Mouse (Mus musculus): ENCODE measurements around the gene Trpm3. TPM values are rescaled to one million over a fixed set of nuclear protein-coding genes. Genes with fewer than 3 reads are reported as not detected.

Gene Trpm3
- polyA plus RNA-seq, 1 experiment = 0.12 TPM

- no peak for TF ChIP-seq CTCF (IDR thresholded peaks at IDR 0.05; ENCODE audit: insufficient read depth, low read length)
- TF ChIP-seq POLR2A (IDR thresholded peaks at IDR 0.05; ENCODE audit: borderline replicate concordance, extremely low read depth, low read depth, low read length) = no peak
- no peak for DNase-seq
- 56% methylated on average over 2 of the region's 2 CpGs for WGBS
Measured at GRCm38 (mm10) chr19:22300906-22301305, 162.1 kb downstream of the Trpm3 start.

GRCm38 (mm10) chr19:22303021-22303951, 164.4 kb downstream of the Trpm3 start:
- Histone ChIP-seq H3K4me1 (ENCODE audit: control insufficient read depth, insufficient read depth, low read length) (no peaks in the 10 kb centered on the region), H3K4me3 (replicated peaks; ENCODE audit: extremely low read depth, low read depth, low read length) (no peak overlapping the region)
- no peak for DNase-seq
- TF ChIP-seq POLR2A (IDR thresholded peaks at IDR 0.05; ENCODE audit: borderline replicate concordance, extremely low read depth, low read depth, low read length) (no peak), CTCF (IDR thresholded peaks at IDR 0.05; ENCODE audit: insufficient read depth, low read length) (no peak)
- 50% methylated on average over 17 of the region's 17 CpGs for WGBS

More at GRCm38 (mm10) chr19:22300906-22301305, 162.1 kb downstream of the Trpm3 start:
- Histone ChIP-seq H3K4me3 (replicated peaks; ENCODE audit: extremely low read depth, low read depth, low read length) (no peak overlapping the region), H3K4me1 (ENCODE audit: control insufficient read depth, insufficient read depth, low read length) (no peaks in the 10 kb centered on the region)

GRCm38 (mm10) chr19:22303952-22304655, 165.3 kb downstream of the Trpm3 start:
- H3K4me3 ChIP-seq (replicated peaks; ENCODE audit: extremely low read depth, low read depth, low read length) = peak overlapping the region; percentile 55
- 6% methylated on average over 18 of the region's 18 CpGs for WGBS
- TF ChIP-seq CTCF (IDR thresholded peaks at IDR 0.05; ENCODE audit: insufficient read depth, low read length) (0 out of 2 replicates have a peak, but pooled peaks have one; percentile 11), POLR2A (IDR thresholded peaks at IDR 0.05; ENCODE audit: borderline replicate concordance, extremely low read depth, low read depth, low read length) (no peak)
- DNase-seq = peak; percentile 51
- H3K4me1 ChIP-seq (ENCODE audit: control insufficient read depth, insufficient read depth, low read length) = no peaks in the 10 kb centered on the region

GRCm38 (mm10) chr19:22308081-22308480, 169.2 kb downstream of the Trpm3 start:
- Histone ChIP-seq H3K4me3 (replicated peaks; ENCODE audit: extremely low read depth, low read depth, low read length) (no peak overlapping the region), H3K4me1 (ENCODE audit: control insufficient read depth, insufficient read depth, low read length) (no peaks in the 10 kb centered on the region)
- no peak for DNase-seq
- WGBS = 83% methylated on average over 2 of the region's 2 CpGs
- TF ChIP-seq POLR2A (IDR thresholded peaks at IDR 0.05; ENCODE audit: borderline replicate concordance, extremely low read depth, low read depth, low read length) = no peak
- no peak for TF ChIP-seq CTCF (IDR thresholded peaks at IDR 0.05; ENCODE audit: insufficient read depth, low read length)

- TF ChIP-seq POLR2A (IDR thresholded peaks at IDR 0.05; ENCODE audit: borderline replicate concordance, extremely low read depth, low read depth, low read length) = no peak
- TF ChIP-seq CTCF (IDR thresholded peaks at IDR 0.05; ENCODE audit: insufficient read depth, low read length) = no peak
Measured at GRCm38 (mm10) chr19:22317306-22317705, 178.5 kb downstream of the Trpm3 start.

GRCm38 (mm10) chr19:22326813-22327212, 188.0 kb downstream of the Trpm3 start:
- DNase-seq = no peak
- TF ChIP-seq POLR2A (IDR thresholded peaks at IDR 0.05; ENCODE audit: borderline replicate concordance, extremely low read depth, low read depth, low read length) = no peak
- TF ChIP-seq CTCF (IDR thresholded peaks at IDR 0.05; ENCODE audit: insufficient read depth, low read length) = no peak
- no peaks in the 10 kb centered on the region for H3K4me1 ChIP-seq (ENCODE audit: control insufficient read depth, insufficient read depth, low read length)
- no peak overlapping the region for H3K4me3 ChIP-seq (replicated peaks; ENCODE audit: extremely low read depth, low read depth, low read length)
- WGBS = 57% methylated on average over 2 of the region's 2 CpGs

More at GRCm38 (mm10) chr19:22317306-22317705, 178.5 kb downstream of the Trpm3 start:
- WGBS = 89% methylated on average over 4 of the region's 4 CpGs
- Histone ChIP-seq H3K4me3 (replicated peaks; ENCODE audit: extremely low read depth, low read depth, low read length) (no peak overlapping the region), H3K4me1 (ENCODE audit: control insufficient read depth, insufficient read depth, low read length) (no peaks in the 10 kb centered on the region)
- no peak for DNase-seq

- no peaks in the 10 kb centered on the region for H3K4me1 ChIP-seq (ENCODE audit: control insufficient read depth, insufficient read depth, low read length)
- DNase-seq = no peak
- H3K4me3 ChIP-seq (replicated peaks; ENCODE audit: extremely low read depth, low read depth, low read length) = no peak overlapping the region
- no peak for TF ChIP-seq CTCF (IDR thresholded peaks at IDR 0.05; ENCODE audit: insufficient read depth, low read length)
- TF ChIP-seq POLR2A (IDR thresholded peaks at IDR 0.05; ENCODE audit: borderline replicate concordance, extremely low read depth, low read depth, low read length) = no peak
- WGBS = 58% methylated on average over 5 of the region's 5 CpGs
Measured at GRCm38 (mm10) chr19:22327226-22327625, 188.4 kb downstream of the Trpm3 start.

GRCm38 (mm10) chr19:22336278-22336677, 197.4 kb downstream of the Trpm3 start:
- DNase-seq = no peak
- WGBS = 90% methylated on average over 3 of the region's 3 CpGs
- Histone ChIP-seq H3K4me1 (ENCODE audit: control insufficient read depth, insufficient read depth, low read length) (peaks cover 3% of the 10 kb centered on the region), H3K4me3 (replicated peaks; ENCODE audit: extremely low read depth, low read depth, low read length) (no peak overlapping the region)
- TF ChIP-seq CTCF (IDR thresholded peaks at IDR 0.05; ENCODE audit: insufficient read depth, low read length) (no peak), POLR2A (IDR thresholded peaks at IDR 0.05; ENCODE audit: borderline replicate concordance, extremely low read depth, low read depth, low read length) (no peak)

- DNase-seq = no peak
- no peak for TF ChIP-seq CTCF (IDR thresholded peaks at IDR 0.05; ENCODE audit: insufficient read depth, low read length)
- no peak for TF ChIP-seq POLR2A (IDR thresholded peaks at IDR 0.05; ENCODE audit: borderline replicate concordance, extremely low read depth, low read depth, low read length)
- WGBS = 12% methylated on average over 5 of the region's 5 CpGs
- Histone ChIP-seq H3K4me1 (ENCODE audit: control insufficient read depth, insufficient read depth, low read length) (peaks cover 3% of the 10 kb centered on the region), H3K4me3 (replicated peaks; ENCODE audit: extremely low read depth, low read depth, low read length) (no peak overlapping the region)
Measured at GRCm38 (mm10) chr19:22337468-22337867, 198.6 kb downstream of the Trpm3 start.

Data from lung, adult 2 months (tissue).